Mouse (Mus musculus) midbrain, embryonic 14.5 days (tissue): ENCODE results near the gene Ulk2. TPM values are rescaled to one million over a fixed set of nuclear protein-coding genes. Genes with fewer than 3 reads are reported as not detected.
"Not testable (repeated sequence)": the region's sequence is repeated elsewhere in the genome, so short reads cannot be mapped to it uniquely, and the experiment has no call there.

Experiments used
- ATAC-seq: fragments of 200-750 bp; cut with Nextera tagmentation; 2 replicates; pipeline ENCODE4 v1.8.0; 2017; ENCODE audit warnings: moderate number of reproducible peaks, moderate library complexity; ENCODE audit not compliant: low FRiP score, low TSS enrichment
- DNase-seq: peaks from one replicate; pipeline ENCODE4 v3.0.0-alpha.2; 2015
- H3K27ac ChIP-seq: fragments of 300-500 bp; sonication (generic); replicated peaks from 2 replicates; pipeline ENCODE4 v1.5.1; 2014; ENCODE audit warnings: mild to moderate bottlenecking, low read depth, low read length, moderate library complexity
- H3K27me3 ChIP-seq: fragments of 300-500 bp; sonication (generic); 2 replicates; pipeline ENCODE4 v1.6.1; 2014; ENCODE audit warnings: low read length, control low read depth, mixed read lengths; ENCODE audit not compliant: control insufficient read depth, insufficient read depth
- H3K36me3 ChIP-seq: fragments of 300-500 bp; sonication (generic); 2 replicates; pipeline ENCODE4 v1.6.1; 2014; ENCODE audit warnings: low read length, control low read depth; ENCODE audit not compliant: control insufficient read depth, insufficient read depth
- H3K4me1 ChIP-seq: fragments of 300-500 bp; sonication (generic); 2 replicates; pipeline ENCODE4 v1.6.1; 2014; ENCODE audit warnings: mild to moderate bottlenecking, antibody characterized with exemption, low read length, control low read depth; ENCODE audit not compliant: control insufficient read depth, insufficient read depth
- H3K4me2 ChIP-seq: fragments of 300-500 bp; sonication (generic); 2 replicates; pipeline ENCODE4 v1.6.1; 2014; ENCODE audit warnings: mild to moderate bottlenecking, low read length, moderate library complexity
- H3K4me3 ChIP-seq: fragments of 300-500 bp; sonication (generic); replicated peaks from 2 replicates; pipeline ENCODE4 v1.5.1; 2014; ENCODE audit warnings: low read depth, low read length
- H3K9ac ChIP-seq: fragments of 300-500 bp; sonication (generic); replicated peaks from 2 replicates; pipeline ENCODE4 v1.6.1; 2014; ENCODE audit warnings: mild to moderate bottlenecking, low read length, moderate library complexity
- H3K9me3 ChIP-seq: fragments of 300-500 bp; sonication (generic); 2 replicates; pipeline ENCODE4 v1.6.1; 2016; ENCODE audit warnings: low read length, control low read depth, mixed read lengths; ENCODE audit not compliant: control insufficient read depth
- WGBS: fragments of 180-500 bp; shearing (Covaris S2); extraction: QIAGEN DNeasy Blood & Tissue Kit; methylation state at CpG from one replicate; pipeline ENCODE4 v1.1.7; 2014; 5-methylcytosine and 5-hydroxymethylcytosine counted together
- polyA plus RNA-seq: library from polyadenylated mRNA; unstranded; fragments of >200 nt; fragmentation: Nextera tagmentation; extraction: Ambion mirVana; gene quantifications from 2 replicates; pipeline ENCODE4 v1.2.1, GENCODE M21; 2014

The Ulk2 gene
- polyA plus RNA-seq, 1 experiment from 2014 or later, result 67.8 TPM

GRCm38 (mm10) chr11:61854211-61854987 lies 474 bp downstream of the Ulk2 start:
- Histone ChIP-seq H3K9ac (peak overlapping the region; percentile 99), H3K27ac (peak overlapping the region; percentile 98), H3K27me3 (no peaks in the 10 kb centered on the region), H3K4me3 (peak overlapping the region; percentile 95), H3K9me3 (no peaks in the 10 kb centered on the region), H3K4me1 (peaks cover 16% of the 10 kb centered on the region), H3K36me3 (0 out of 2 replicates have a peak, but pooled peaks cover 7% of the 10 kb centered on the region), H3K4me2 (peak overlapping the region; percentile 73)
- DNase-seq (peak; percentile 88), ATAC-seq (peak; percentile 85)
- under 1% methylated on average over 79 of the region's 87 CpGs for WGBS

GRCm38 (mm10) chr11:61853659-61854058 lies 1.2 kb downstream of the Ulk2 start:
- 15% methylated on average over 5 of the region's 5 CpGs for WGBS
- ATAC-seq, result no peak

GRCm38 (mm10) chr11:61852916-61853315 lies 2.0 kb downstream of the Ulk2 start:
- ATAC-seq (no peak), DNase-seq (no peak)
- Histone ChIP-seq H3K4me3 (0 out of 2 replicates have a peak overlapping the region, but pooled peaks have one; percentile 1), H3K9me3 (no peaks in the 10 kb centered on the region), H3K4me1 (peaks cover 19% of the 10 kb centered on the region), H3K36me3 (0 out of 2 replicates have a peak, but pooled peaks cover 14% of the 10 kb centered on the region), H3K27ac (no peak overlapping the region), H3K4me2 (peak overlapping the region; percentile 43), H3K9ac (peak overlapping the region; percentile 10; the same call in 1 of the 2 replicates), H3K27me3 (no peaks in the 10 kb centered on the region)

More at GRCm38 (mm10) chr11:61853659-61854058, 1.2 kb downstream of the Ulk2 start:
- no peak for DNase-seq
- Histone ChIP-seq H3K9me3 (no peaks in the 10 kb centered on the region), H3K27me3 (no peaks in the 10 kb centered on the region), H3K36me3 (0 out of 2 replicates have a peak, but pooled peaks cover 11% of the 10 kb centered on the region), H3K4me2 (peak overlapping the region; percentile 73), H3K4me3 (peak overlapping the region; percentile 95), H3K27ac (peak overlapping the region; percentile 98), H3K4me1 (peaks cover 19% of the 10 kb centered on the region), H3K9ac (peak overlapping the region; percentile 99)

GRCm38 (mm10) chr11:61851195-61851594 lies 3.7 kb downstream of the Ulk2 start:
- Histone ChIP-seq H3K4me2 (no peak overlapping the region), H3K4me3 (no peak overlapping the region), H3K27ac (no peak overlapping the region), H3K9ac (no peak overlapping the region), H3K4me1 (peaks cover 19% of the 10 kb centered on the region), H3K9me3 (no peaks in the 10 kb centered on the region), H3K36me3 (peaks cover 17% of the 10 kb centered on the region; the same call in 1 of the 2 replicates), H3K27me3 (no peaks in the 10 kb centered on the region)
- 82% methylated on average over 3 of the region's 3 CpGs for WGBS
- ATAC-seq, result no peak
- DNase-seq, result no peak

GRCm38 (mm10) chr11:61840663-61841062 lies 14.2 kb downstream of the Ulk2 start:
- H3K27ac ChIP-seq, H3K27me3 ChIP-seq, ATAC-seq, H3K4me3 ChIP-seq, DNase-seq, H3K9me3 ChIP-seq, H3K9ac ChIP-seq, H3K4me1 ChIP-seq, H3K4me2 ChIP-seq: not testable (repeated sequence)
- H3K36me3 ChIP-seq, result peaks cover 55% of the 10 kb centered on the region
- 68% methylated on average over 3 of the region's 3 CpGs for WGBS

- DNase-seq, result no peak
- Histone ChIP-seq H3K9ac (no peak overlapping the region), H3K36me3 (peaks cover 53% of the 10 kb centered on the region), H3K9me3 (no peaks in the 10 kb centered on the region), H3K4me1 (no peaks in the 10 kb centered on the region), H3K27me3 (no peaks in the 10 kb centered on the region), H3K4me3 (no peak overlapping the region), H3K27ac (no peak overlapping the region), H3K4me2 (no peak overlapping the region)
- no peak for ATAC-seq
These were observed 14.9 kb downstream of the Ulk2 start for GRCm38 (mm10) chr11:61839940-61840339.

- Histone ChIP-seq H3K4me1 (no peaks in the 10 kb centered on the region), H3K9me3 (no peaks in the 10 kb centered on the region), H3K36me3 (peaks cover 55% of the 10 kb centered on the region), H3K4me3 (no peak overlapping the region), H3K27me3 (no peaks in the 10 kb centered on the region), H3K9ac (no peak overlapping the region), H3K27ac (no peak overlapping the region), H3K4me2 (no peak overlapping the region)
- DNase-seq, result no peak
- 89% methylated on average over 1 of the region's 1 CpGs for WGBS
- ATAC-seq, result no peak
These were observed 15.7 kb downstream of the Ulk2 start for GRCm38 (mm10) chr11:61839182-61839581.

- peak; percentile 6 for DNase-seq
- no peak overlapping the region for H3K27ac ChIP-seq
- no peaks in the 10 kb centered on the region for H3K27me3 ChIP-seq
- no peak for ATAC-seq
- peaks cover 78% of the 10 kb centered on the region for H3K36me3 ChIP-seq
- H3K4me3 ChIP-seq, result no peak overlapping the region
- no peaks in the 10 kb centered on the region for H3K9me3 ChIP-seq
- H3K9ac ChIP-seq, result no peak overlapping the region
- H3K4me1 ChIP-seq, result no peaks in the 10 kb centered on the region
- H3K4me2 ChIP-seq, result no peak overlapping the region
- WGBS, result 21% methylated on average over 4 of the region's 4 CpGs
These were observed 45.1 kb downstream of the Ulk2 start for GRCm38 (mm10) chr11:61809793-61810192.
